Mouse (Mus musculus) heart, postnatal 36 days (tissue): ENCODE measurements around the gene Idh3b. TPM values are rescaled to one million over a fixed set of nuclear protein-coding genes. Genes with fewer than 3 reads are reported as not detected.
A peak's percentile ranks its signal among the peaks of the same experiment; 100 is the strongest.

Experiments
- DNase-seq, 2 experiments: peaks; one replicate each; pipeline ENCODE4 v3.0.0; 2021 to 2022
- intact Hi-C: fragments of 180-260 bp; cut with DNase I; formaldehyde crosslinking; loops from one replicate; pipeline ENCODE4 v1.15.1; 2025
- total RNA-seq, 2 experiments: library from RNA; stranded (reverse); gene quantifications; 2 replicates each; pipeline ENCODE4 v1.2.3; 2021

The Idh3b gene
- total RNA-seq, 2 experiments from 2014 or later: 794 to 801 TPM

- DNase-seq: no peak
- intact Hi-C loops: loop anchor here (1.0 to 10.0 kb wide), 2 partner anchors 95 to 991 kb away; partner anchors contain the start of gene Pank2
These were observed 10.6 kb downstream of the Idh3b start for GRCm38 (mm10) chr2:130273732-130274131.

- intact Hi-C loops: no loop called here
- no peak for DNase-seq
These were observed 16.3 kb downstream of the Idh3b start for GRCm38 (mm10) chr2:130268074-130268473.

GRCm38 (mm10) chr2:130265520-130265919, 18.8 kb downstream of the Idh3b start:
- no peak for DNase-seq
- intact Hi-C loops: no loop called here

GRCm38 (mm10) chr2:130262398-130262797, 21.9 kb downstream of the Idh3b start:
- DNase-seq: no peak
- intact Hi-C loops: no loop called here

GRCm38 (mm10) chr2:130261914-130262313, 22.4 kb downstream of the Idh3b start:
- DNase-seq: no peak
- intact Hi-C loops: no loop called here

GRCm38 (mm10) chr2:130260822-130261221, 23.5 kb downstream of the Idh3b start:
- intact Hi-C loops: no loop called here
- no peak for DNase-seq

- DNase-seq: no peak
- intact Hi-C loops: no loop called here
These were observed 27.6 kb downstream of the Idh3b start for GRCm38 (mm10) chr2:130256762-130257161.

- DNase-seq: no peak
- intact Hi-C loops: no loop called here
These were observed 36.1 kb downstream of the Idh3b start for GRCm38 (mm10) chr2:130248226-130248625.

GRCm38 (mm10) chr2:130246912-130247311, 37.4 kb downstream of the Idh3b start:
- intact Hi-C loops: loop anchor here (2.0 kb wide), 2 partner anchors 178 to 366 kb away; no protein-coding TSS in a partner anchor
- peak; percentile 8 to 9 for DNase-seq

Other genes starting within 250 kb of the Idh3b start
- gene Tgm6, start 172.1 kb downstream of the Idh3b start, total RNA-seq: not detected
- 100 to 1,000 TPM; 138 to 147 TPM for gene Snrpb, start 105.1 kb downstream of the Idh3b start, total RNA-seq
- not detected for gene Tmc2, start 89.4 kb downstream of the Idh3b start, total RNA-seq
- 10 to 100 TPM; 31.6 to 36.7 TPM for gene Nop56, start 10.1 kb downstream of the Idh3b start, total RNA-seq
- gene Ebf4, start 10.6 kb upstream of the Idh3b start, total RNA-seq: under 1 TPM; 0.47 to 0.60 TPM
- 1 to 10 TPM; 3.4 to 4.7 TPM for gene Cpxm1, start 113.0 kb upstream of the Idh3b start, total RNA-seq
- not detected for gene Gm28372, start 120.7 kb upstream of the Idh3b start, total RNA-seq
- not detected for gene 1700020A23Rik, start 120.7 kb upstream of the Idh3b start, total RNA-seq
- gene Tmem239, start 121.9 kb upstream of the Idh3b start, total RNA-seq: not detected
- gene Vps16, start 139.8 kb upstream of the Idh3b start, total RNA-seq: 10 to 100 TPM; 25.2 to 30.7 TPM
- gene Pced1a, start 140.2 kb upstream of the Idh3b start, total RNA-seq: 1 to 10 TPM; 4.9 to 5.3 TPM
- 10 to 100 TPM; 48.6 to 49.0 TPM for gene Ptpra, start 165.7 kb upstream of the Idh3b start, total RNA-seq